Mouse (Mus musculus) urinary bladder, postnatal 4 days (tissue): ENCODE results near the gene Lgi4.
A peak's percentile ranks its signal among the peaks of the same experiment; 100 is the strongest.

ENCODE experiments used
- DNase-seq, 2 experiments: peaks; one replicate each; pipeline ENCODE4 v3.0.0; 2021 to 2022; ENCODE audit warnings: low spot score in 2 of 2

Gene Lgi4

GRCm38 (mm10) chr7:31059108-31059507, at the start of gene Lgi4:
TSS of gene Lgi4 (plus strand) at chr7:31059342.
- DNase-seq, result peak; percentile 90 to 93

GRCm38 (mm10) chr7:31012971-31013370, 46.2 kb upstream of the Lgi4 start:
- DNase-seq, result no peak

GRCm38 (mm10) chr7:31017104-31017901, 41.8 kb upstream of the Lgi4 start:
- DNase-seq, result no peak

GRCm38 (mm10) chr7:31028609-31029008, 30.5 kb upstream of the Lgi4 start:
- no peak for DNase-seq

- DNase-seq, result no peak
Measured at GRCm38 (mm10) chr7:31030717-31031116, 28.4 kb upstream of the Lgi4 start.

- no peak for DNase-seq
Measured at GRCm38 (mm10) chr7:31031731-31032130, 27.4 kb upstream of the Lgi4 start.

- no peak for DNase-seq
Measured at GRCm38 (mm10) chr7:31033409-31034165, 25.6 kb upstream of the Lgi4 start.

GRCm38 (mm10) chr7:31034789-31035188, 24.4 kb upstream of the Lgi4 start:
- DNase-seq, result no peak

GRCm38 (mm10) chr7:31035291-31035690, 23.9 kb upstream of the Lgi4 start:
- no peak for DNase-seq

GRCm38 (mm10) chr7:31036917-31037316, 22.2 kb upstream of the Lgi4 start:
- DNase-seq, result no peak

GRCm38 (mm10) chr7:31037675-31038074, 21.5 kb upstream of the Lgi4 start:
- DNase-seq, result no peak

GRCm38 (mm10) chr7:31039011-31039410, 20.1 kb upstream of the Lgi4 start:
- DNase-seq, result no peak

GRCm38 (mm10) chr7:31040281-31041022, 18.7 kb upstream of the Lgi4 start:
- no peak for DNase-seq

GRCm38 (mm10) chr7:31041023-31041407, 18.1 kb upstream of the Lgi4 start:
- DNase-seq, result no peak

- DNase-seq, result peak in 1 of 2 experiments; percentile 44
Measured at GRCm38 (mm10) chr7:31041662-31042315, 17.4 kb upstream of the Lgi4 start.

GRCm38 (mm10) chr7:31042431-31042910, 16.7 kb upstream of the Lgi4 start, which contains the start of gene Fxyd5:
TSS of gene Fxyd5 (minus strand) at chr7:31042481.
- no peak for DNase-seq

GRCm38 (mm10) chr7:31049135-31049845, 9.9 kb upstream of the Lgi4 start:
- DNase-seq, result no peak

- no peak for DNase-seq
Measured at GRCm38 (mm10) chr7:31049846-31050281, 9.3 kb upstream of the Lgi4 start.

- DNase-seq, result no peak
Measured at GRCm38 (mm10) chr7:31050487-31050886, 8.7 kb upstream of the Lgi4 start.

- no peak for DNase-seq
Measured at GRCm38 (mm10) chr7:31050921-31051320, 8.2 kb upstream of the Lgi4 start.
